Mouse (Mus musculus) testis, adult 2 months (tissue): ENCODE measurements around the gene Gm36864. TPM values are rescaled to one million over a fixed set of nuclear protein-coding genes. Genes with fewer than 3 reads are reported as not detected.

Source experiments
- H3K27ac ChIP-seq: fragments of 200-500 bp; 2 replicates; pipeline ENCODE4 v1.5.1; 2012; ENCODE audit warnings: low read depth, low read length; ENCODE audit not compliant: control insufficient read depth, insufficient read depth
- H3K27me3 ChIP-seq: fragments of 200-500 bp; 2 replicates; pipeline ENCODE4 v1.6.1; 2012; ENCODE audit warnings: mild to moderate bottlenecking, low read length, moderate library complexity; ENCODE audit not compliant: control insufficient read depth, insufficient read depth
- H3K36me3 ChIP-seq: fragments of 200-500 bp; 2 replicates; pipeline ENCODE4 v1.6.1; 2012; ENCODE audit warnings: mild to moderate bottlenecking, low read length; ENCODE audit not compliant: control insufficient read depth, insufficient read depth
- H3K4me1 ChIP-seq: fragments of 200-500 bp; 2 replicates; pipeline ENCODE4 v1.6.1; 2012; ENCODE audit warnings: low read length; ENCODE audit not compliant: control insufficient read depth, insufficient read depth
- H3K4me3 ChIP-seq: fragments of 200-500 bp; 2 replicates; pipeline ENCODE4 v1.5.1; 2012; ENCODE audit warnings: low read depth, mild to moderate bottlenecking, low read length, moderate library complexity, mixed read lengths; ENCODE audit not compliant: control insufficient read depth
- CTCF ChIP-seq: fragments of 200-500 bp; IDR thresholded peaks from 2 replicates; pipeline ENCODE4 v1.5.1; 2012; ENCODE audit warnings: low read depth, mild to moderate bottlenecking, inconsistent platforms, low read length, moderate library complexity; ENCODE audit not compliant: control insufficient read depth, insufficient read depth, insufficient replicate concordance
- POLR2A ChIP-seq: fragments of 200-500 bp; IDR thresholded peaks from 2 replicates; pipeline ENCODE4 v1.6.1; 2012; ENCODE audit warnings: low read depth, mild to moderate bottlenecking, inconsistent platforms, low read length, moderate library complexity; ENCODE audit not compliant: control insufficient read depth
- polyA plus RNA-seq: library from polyadenylated mRNA; depleted of rRNA; stranded (reverse); fragments of >200 nt; gene quantifications from 2 replicates; pipeline ENCODE4 v1.2.3, GENCODE M21; 2012; rRNA removed

The Gm36864 gene
- polyA plus RNA-seq, 1 experiment: 101 TPM

DNA sequence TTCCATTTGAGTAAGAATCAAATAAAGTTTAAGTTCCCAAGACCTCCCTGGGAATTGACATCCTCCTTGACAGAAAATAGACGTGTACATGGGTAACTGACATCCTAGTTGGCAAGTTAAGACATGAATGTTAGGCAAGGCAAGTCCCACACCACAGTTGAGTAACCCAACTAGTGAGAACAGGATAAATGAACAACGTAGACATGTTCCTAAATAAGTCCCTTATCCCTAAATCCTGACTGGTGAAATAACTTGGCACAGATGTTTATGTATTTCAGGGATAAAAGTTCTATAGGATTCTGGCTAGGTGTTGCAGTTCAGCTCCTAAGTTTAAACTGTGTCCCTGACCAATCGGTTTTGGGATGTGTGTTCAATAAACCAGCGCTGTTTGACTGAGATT is 55.0 kb downstream of the Gm36864 start:
- no peak overlapping the region for H3K4me3 ChIP-seq
- no peaks in the 10 kb centered on the region for H3K27me3 ChIP-seq
- no peak for TF ChIP-seq POLR2A
- TF ChIP-seq CTCF: no peak
- no peak overlapping the region for H3K27ac ChIP-seq
- H3K36me3 ChIP-seq: no peaks in the 10 kb centered on the region
- no peaks in the 10 kb centered on the region for H3K4me1 ChIP-seq

DNA sequence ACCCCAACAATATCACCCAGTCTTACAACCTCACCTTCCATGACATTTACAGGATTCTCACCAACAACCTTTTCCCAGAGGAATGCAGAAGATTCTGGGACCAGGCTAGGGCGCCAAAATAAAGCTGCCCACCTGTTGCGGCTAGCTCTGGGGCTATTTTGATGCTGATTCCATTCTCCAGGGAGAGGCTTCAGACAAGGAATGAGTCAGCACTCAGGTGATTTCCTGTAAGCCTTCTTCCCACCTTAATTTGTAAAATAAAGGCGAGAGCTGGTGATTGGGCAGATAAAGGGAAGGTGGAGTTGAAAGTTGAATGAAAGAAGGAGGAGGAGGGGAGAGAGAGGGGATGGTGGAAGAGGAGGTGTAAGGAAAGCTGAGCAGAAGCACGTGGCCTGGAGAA is 55.4 kb downstream of the Gm36864 start:
- Histone ChIP-seq H3K4me1 (no peaks in the 10 kb centered on the region), H3K27me3 (no peaks in the 10 kb centered on the region), H3K27ac (no peak overlapping the region), H3K36me3 (no peaks in the 10 kb centered on the region), H3K4me3 (no peak overlapping the region)
- TF ChIP-seq POLR2A (no peak), CTCF (no peak)

Other genes with a start within 250 kb of the Gm36864 start
- not detected in 2 replicates for gene Klk1b11, start 240.3 kb upstream of the Gm36864 start, polyA plus RNA-seq
- gene Klk1b26, start 224.0 kb upstream of the Gm36864 start, polyA plus RNA-seq: 13.7 and 14.6 TPM in 2 replicates
- gene Klk1b27, start 183.9 kb upstream of the Gm36864 start, polyA plus RNA-seq: 41.9 and 52.7 TPM in 2 replicates
- gene Klk1b21, start 133.8 kb upstream of the Gm36864 start, polyA plus RNA-seq: 72.1 and 73.2 TPM in 2 replicates
- gene Klk1b22, start 123.5 kb upstream of the Gm36864 start, polyA plus RNA-seq: 7.0 and 9.2 TPM in 2 replicates
- 0.89 and 1.9 TPM in 2 replicates for gene Klk1b16, start 99.4 kb upstream of the Gm36864 start, polyA plus RNA-seq
- 74.1 and 87.1 TPM in 2 replicates for gene Klk1b24, start 47.9 kb upstream of the Gm36864 start, polyA plus RNA-seq
- gene Klk1b3, start 38.0 kb upstream of the Gm36864 start, polyA plus RNA-seq: 5.2 and 7.8 TPM in 2 replicates
- 1.7 and 2.3 TPM in 2 replicates for gene Klk1b4, start 28.7 kb upstream of the Gm36864 start, polyA plus RNA-seq
- gene Klk1b5, start 20.2 kb upstream of the Gm36864 start, polyA plus RNA-seq: 3.4 and 4.0 TPM in 2 replicates
- 12.6 and 17.1 TPM in 2 replicates for gene Klk1, start 10.8 kb upstream of the Gm36864 start, polyA plus RNA-seq
- gene 1700028J19Rik, start 10.5 kb downstream of the Gm36864 start, polyA plus RNA-seq: 1,462 and 1,528 TPM in 2 replicates
- gene 2410002F23Rik, start 10.5 kb downstream of the Gm36864 start, polyA plus RNA-seq: 53.2 and 55.4 TPM in 2 replicates
- gene Acp4, start 21.2 kb downstream of the Gm36864 start, polyA plus RNA-seq: 29.1 and 29.8 TPM in 2 replicates
- 3,148 and 3,520 TPM in 2 replicates for gene Gm15517, start 25.3 kb downstream of the Gm36864 start, polyA plus RNA-seq
- gene Clec11a, start 70.7 kb downstream of the Gm36864 start, polyA plus RNA-seq: 1.7 and 3.1 TPM in 2 replicates
- 4.0 and 5.5 TPM in 2 replicates for gene Shank1, start 74.1 kb downstream of the Gm36864 start, polyA plus RNA-seq
- 2.0 TPM in 2 replicates for gene Syt3, start 147.9 kb downstream of the Gm36864 start, polyA plus RNA-seq
- gene 1700008O03Rik, start 149.6 kb downstream of the Gm36864 start, polyA plus RNA-seq: 112 and 131 TPM in 2 replicates
- 0.46 and 0.55 TPM in 2 replicates for gene Lrrc4b, start 192.8 kb downstream of the Gm36864 start, polyA plus RNA-seq
- gene Aspdh, start 229.2 kb downstream of the Gm36864 start, polyA plus RNA-seq: 1.00 and 1.2 TPM in 2 replicates
- gene Josd2, start 231.8 kb downstream of the Gm36864 start, polyA plus RNA-seq: 118 and 120 TPM in 2 replicates